Mouse (Mus musculus): ENCODE results near the gene Tnrc6c.

DNA sequence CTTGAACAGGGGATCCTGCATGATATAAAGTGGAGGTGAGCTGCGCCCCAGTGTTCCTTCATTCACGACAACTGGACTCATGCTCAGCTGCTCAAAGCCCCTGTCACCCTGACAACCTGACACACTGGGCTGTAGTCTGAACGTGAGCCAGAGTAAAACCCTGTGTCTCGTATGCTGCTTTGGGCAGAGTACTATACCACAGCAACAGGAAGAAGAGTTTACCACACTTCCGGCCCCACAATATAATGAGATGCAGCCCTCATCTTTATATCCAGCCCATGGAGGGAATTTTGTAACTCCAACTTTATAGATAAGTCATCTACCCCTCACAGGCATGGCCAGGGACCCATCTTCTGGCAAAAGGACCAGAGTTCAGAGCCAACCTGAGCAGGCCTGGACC is 123.0 kb downstream of the Tnrc6c start:
- no peak for TF ChIP-seq CTCF (conservative IDR thresholded peaks at IDR 0.05; ENCODE audit: insufficient read depth, insufficient read length, low read depth, low read length)
- TF ChIP-seq POLR2A (IDR thresholded peaks at IDR 0.05; ENCODE audit: low read depth, low read length), result no peak

Measured in kidney, adult 2 months (tissue).